Mouse (Mus musculus) adrenal gland, postnatal 4 days (tissue): Measurements from ENCODE around the gene Ccnd1. TPM values are rescaled to one million over a fixed set of nuclear protein-coding genes. Genes with fewer than 3 reads are reported as not detected.

Experiments
- total RNA-seq, 2 experiments: library from RNA; stranded (reverse); gene quantifications; 2 replicates each; pipeline ENCODE4 v1.2.3; 2021

Ccnd1 gene
- total RNA-seq, 2 experiments from 2014 or later: 110 to 132 TPM

Other genes with a start within 250 kb of the Ccnd1 start
- gene Ano1, start 188.0 kb downstream of the Ccnd1 start, total RNA-seq: 10 to 100 TPM; 22.7 to 29.3 TPM
- 1 to 10 TPM in 1 of 2 experiments, under 1 TPM in 1; 0.82 to 1.1 TPM for gene Fgf3, start 101.8 kb downstream of the Ccnd1 start, total RNA-seq
- not detected for gene Fgf4, start 92.6 kb downstream of the Ccnd1 start, total RNA-seq
- gene Fgf15, start 43.4 kb downstream of the Ccnd1 start, total RNA-seq: under 1 TPM in 1 of 2 experiments, not detected in 1; 0.53 TPM
- 10 to 100 TPM; 27.6 to 32.9 TPM for gene LTO1, start 24.8 kb downstream of the Ccnd1 start, total RNA-seq